Mouse (Mus musculus) NIH3T3 (cell line): ENCODE results near the gene Pde4dip.

Source experiments
- DNase-seq: peaks from one replicate; pipeline ENCODE4 v3.0.0-alpha.2; 2012; ENCODE audit warnings: low read depth

Pde4dip gene

DNA sequence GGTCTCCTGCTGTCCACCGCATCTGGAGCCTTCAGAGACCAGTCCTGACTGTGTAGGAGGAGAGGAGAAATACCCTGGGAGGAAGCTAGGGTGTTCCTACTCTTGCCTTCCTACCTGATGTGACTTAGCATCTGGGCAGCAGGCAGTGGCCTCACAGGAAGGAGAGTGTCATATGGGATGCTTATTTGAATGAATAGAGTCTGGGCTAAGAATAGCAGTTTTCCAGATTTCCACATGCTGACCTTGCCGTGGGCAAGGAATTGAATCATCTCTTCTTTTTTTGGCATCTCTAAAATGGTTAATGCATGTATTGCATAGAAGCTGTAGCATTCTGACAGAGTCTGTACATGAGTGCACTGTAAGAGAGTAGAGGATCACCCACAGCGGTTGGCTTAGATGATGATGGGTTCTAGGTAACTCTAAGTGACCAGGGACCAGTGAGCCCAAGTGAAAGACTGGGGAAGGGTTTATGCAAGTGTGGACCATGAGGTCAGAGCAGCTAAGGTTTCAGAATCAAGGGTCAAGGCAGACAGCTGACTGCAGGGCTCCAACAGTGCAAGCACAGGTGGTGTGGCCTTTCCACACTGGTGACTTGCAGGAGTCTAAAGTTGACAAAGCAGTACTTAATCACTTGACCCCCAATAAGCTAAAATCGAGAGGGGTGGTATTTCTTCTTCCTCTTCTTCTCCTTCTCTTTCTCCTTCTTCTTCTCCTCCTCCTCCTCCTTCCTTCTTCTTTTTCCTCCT lies 202.0 kb downstream of the Pde4dip start:
- peak; percentile 19 for DNase-seq

DNA sequence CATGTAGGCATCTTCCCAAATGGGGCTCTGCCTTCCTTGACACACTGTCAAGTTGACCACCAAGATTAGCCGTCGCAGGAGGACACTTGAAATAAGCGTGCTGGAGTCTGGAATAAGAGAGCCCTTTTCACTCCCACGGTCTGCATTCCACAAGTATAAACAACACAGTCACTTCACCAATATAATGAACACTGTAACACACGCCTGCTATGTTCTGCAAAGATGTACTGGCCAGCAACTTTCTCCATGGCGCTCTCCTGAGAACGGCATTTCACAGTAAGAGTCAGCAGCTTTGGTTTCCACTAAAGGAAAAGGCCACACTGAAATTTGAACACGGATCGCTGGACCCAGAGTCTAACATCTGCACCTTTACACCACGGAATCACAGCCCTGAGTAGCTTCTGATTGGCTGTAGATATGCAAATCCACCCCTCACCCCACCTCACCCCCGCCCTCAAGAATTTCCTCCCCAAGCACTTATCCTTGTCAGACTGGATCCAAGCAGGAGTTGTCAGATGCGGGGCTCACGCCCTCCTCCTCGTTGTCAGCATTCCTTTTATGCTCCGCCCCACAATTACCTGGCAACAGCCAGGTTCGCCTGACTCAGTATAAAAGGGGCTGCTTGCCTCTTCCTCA lies 204.8 kb downstream of the Pde4dip start:
- peak; percentile 4 for DNase-seq

- no peak for DNase-seq
Observed at GRCm38 (mm10) chr3:97682576-97682975, 205.9 kb downstream of the Pde4dip start.

GRCm38 (mm10) chr3:97682159-97682502 lies 206.4 kb downstream of the Pde4dip start:
- DNase-seq, result no peak

- peak; percentile 77 for DNase-seq
Observed at GRCm38 (mm10) chr3:97681321-97682158, 207.0 kb downstream of the Pde4dip start.

DNA sequence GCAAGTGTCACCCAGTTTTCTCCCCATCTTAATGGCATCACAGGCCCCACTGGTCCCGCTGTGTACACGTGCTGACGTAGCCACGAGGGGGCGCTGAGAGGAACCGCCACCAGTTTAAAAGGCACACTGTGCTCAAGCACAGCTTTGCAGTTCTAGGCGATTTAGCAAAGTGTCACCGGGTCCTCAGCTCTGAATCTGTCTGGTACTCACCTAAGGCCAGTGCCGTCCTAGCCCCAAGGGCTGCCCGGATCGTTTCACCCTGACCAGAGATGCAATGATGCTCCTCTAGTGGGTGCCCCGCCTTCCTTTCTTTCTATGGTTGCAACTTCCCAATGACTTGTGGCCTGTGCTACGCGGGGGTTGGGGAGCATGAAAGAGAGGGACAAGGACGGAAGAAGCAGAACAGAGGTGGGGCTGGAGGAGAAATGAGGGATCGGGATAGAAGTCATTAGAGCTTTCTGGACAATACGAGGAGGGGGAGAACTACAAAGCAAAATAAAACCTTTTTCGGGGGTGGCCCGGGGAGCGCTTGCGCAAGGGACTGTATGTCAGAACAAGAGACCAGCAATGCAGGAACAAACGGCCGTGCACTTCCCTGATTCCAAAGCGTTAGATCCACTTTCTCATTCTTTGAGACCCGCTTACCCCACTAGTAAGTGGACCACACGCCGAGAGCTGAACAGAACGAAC lies 207.7 kb downstream of the Pde4dip start:
- peak; percentile 66 for DNase-seq

GRCm38 (mm10) chr3:97678416-97678815 lies 210.1 kb downstream of the Pde4dip start:
- DNase-seq, result no peak

DNA sequence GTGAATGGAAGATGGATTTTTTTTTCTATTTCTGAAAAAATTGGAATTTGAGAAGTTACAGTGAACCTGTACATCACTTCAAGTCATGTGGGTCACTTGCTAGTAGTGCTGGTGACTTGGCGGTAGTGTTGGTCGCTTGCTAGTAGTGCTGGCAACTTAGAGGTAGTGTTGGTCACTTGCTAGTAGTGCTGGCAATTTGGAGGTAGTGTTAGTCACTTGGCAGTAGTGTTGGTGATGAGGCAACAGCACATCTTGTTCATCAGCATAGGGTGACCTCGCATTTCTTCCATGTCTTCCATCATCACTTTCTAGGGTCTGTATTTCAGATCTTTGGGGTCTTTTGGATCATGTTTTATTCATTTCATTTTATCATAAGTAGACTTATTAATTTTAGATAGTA lies 212.4 kb downstream of the Pde4dip start:
- peak; percentile 23 for DNase-seq

- peak; percentile 54 for DNase-seq
Observed at GRCm38 (mm10) chr3:97674644-97675110, 213.8 kb downstream of the Pde4dip start, which contains the start of gene Gm17651. Gm17651 (minus strand) TSS chr3:97674694.

DNA sequence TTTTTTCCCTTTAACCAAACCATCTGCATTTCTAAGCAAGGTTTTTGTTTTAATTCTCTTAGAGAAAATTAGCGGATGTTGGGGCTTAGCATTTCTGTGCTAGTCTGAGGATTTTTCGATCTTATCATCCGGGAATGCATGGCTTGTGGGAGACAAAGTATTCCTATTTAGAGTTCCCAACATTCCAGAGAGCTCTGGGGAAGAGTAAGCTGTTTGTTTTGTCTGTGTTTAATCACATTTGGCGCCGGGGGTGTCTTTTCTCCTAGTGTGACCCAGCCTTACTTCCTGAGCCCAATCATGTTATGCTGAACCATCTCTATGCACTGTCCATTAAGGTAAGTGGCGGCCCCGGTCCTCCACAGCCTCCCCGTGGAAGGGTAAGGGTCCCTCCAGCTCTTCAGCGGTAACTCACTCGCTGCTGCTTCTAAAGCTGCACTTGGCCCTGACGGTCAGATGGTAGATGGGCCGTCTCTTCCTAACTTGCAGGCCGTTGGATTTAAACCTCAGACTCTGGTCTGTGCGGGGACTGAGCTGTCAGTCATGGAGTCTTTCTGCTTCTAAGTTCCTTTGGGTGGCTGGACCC lies 221.3 kb downstream of the Pde4dip start:
- no peak for DNase-seq

GRCm38 (mm10) chr3:97666154-97666553 lies 222.4 kb downstream of the Pde4dip start:
- no peak for DNase-seq

DNA sequence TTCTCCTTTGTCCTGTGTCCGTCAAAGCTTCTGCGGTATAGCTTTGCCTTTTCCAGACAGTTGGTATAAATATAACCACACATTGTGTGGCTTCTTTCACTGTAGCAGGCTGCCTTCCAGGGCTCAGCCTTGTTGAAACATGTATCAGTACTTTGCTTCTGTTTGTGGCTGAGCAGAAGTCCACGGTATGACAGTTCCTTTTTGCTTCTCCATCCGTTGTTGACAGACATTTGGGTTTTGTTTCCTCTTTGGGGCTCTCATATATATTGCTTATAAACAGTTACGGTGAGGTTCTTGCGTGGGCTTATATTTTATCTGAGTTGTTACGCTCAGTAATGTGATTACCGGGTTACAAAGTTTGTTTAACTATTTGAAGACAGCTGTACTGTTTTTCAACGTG lies 223.0 kb downstream of the Pde4dip start:
- no peak for DNase-seq

DNA sequence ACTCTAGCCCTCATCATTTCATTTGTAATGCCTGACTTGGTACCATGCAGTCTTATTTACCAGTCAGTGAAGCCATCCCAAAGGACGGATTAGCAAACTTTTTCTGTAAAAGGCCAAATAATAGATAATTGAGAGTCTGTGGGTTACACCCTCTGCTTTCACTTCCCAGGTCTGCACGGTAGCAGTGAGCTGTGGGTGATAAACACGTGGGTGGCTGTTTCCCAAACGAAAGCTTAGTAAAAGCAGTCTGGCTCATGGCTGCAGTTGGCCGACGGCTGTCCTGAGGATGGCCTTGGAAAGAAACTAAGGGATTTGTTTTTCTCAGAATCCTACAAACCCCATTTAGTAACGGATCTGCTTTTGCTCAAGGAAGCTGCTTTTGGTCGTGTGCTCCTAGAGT lies 227.3 kb downstream of the Pde4dip start:
- DNase-seq, result no peak

DNA sequence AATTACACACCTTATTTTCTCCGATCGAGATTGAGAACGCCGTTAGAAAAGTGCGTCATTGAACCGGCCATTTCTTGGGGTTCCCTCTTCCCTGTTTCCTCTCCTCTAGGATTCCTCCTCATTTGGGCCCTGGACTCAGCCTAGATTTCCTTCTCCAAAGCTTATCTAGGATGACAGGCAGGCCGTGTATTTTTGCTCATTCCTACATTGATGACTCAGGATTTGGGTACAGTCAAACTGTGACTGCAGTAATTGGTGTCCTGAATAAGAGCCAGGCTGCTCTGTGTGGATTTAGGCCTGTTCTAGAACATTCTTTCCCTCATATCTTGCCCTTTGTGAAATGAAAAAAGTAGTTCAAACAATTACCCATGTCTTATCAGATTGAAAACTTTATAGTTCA lies 228.8 kb downstream of the Pde4dip start:
- DNase-seq, result peak; percentile 49

DNA sequence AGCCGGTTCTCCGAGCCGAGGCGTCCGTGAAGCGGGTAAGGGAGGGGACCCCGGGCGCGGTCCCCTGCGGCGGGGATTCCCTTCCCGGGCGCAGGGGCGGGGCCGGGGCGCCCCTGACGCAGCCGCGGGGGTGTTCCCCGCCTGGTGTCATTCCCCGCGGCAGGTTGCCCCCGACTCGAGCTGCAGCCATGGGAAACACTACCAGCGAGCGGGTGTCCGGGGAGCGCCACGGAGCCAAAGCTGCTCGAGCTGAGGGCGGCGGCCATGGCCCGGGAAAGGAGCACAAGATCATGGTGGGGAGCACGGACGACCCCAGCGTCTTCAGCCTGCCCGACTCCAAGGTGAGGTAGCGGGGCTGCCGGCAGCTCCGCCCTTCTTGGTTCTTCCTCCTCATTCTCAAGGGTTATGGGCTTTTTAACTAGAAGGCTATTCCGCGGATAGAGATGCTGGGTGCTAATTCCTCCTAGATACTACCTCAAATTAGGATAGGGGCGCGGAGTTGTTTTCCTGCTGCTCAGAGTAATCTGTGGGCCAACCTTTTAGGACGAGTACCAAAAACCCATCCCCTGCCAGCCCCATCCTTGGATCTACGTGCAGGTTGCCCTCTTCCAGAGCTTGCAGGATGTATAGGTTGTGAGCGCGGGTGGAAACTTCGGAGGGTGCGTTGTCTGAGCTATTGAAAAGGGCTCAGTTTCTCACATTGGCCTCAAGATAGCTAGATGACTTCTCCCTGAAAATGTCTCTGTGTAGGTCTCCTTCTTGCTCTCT lies 229.9 kb downstream of the Pde4dip start:
- peak; percentile 26 for DNase-seq

DNA sequence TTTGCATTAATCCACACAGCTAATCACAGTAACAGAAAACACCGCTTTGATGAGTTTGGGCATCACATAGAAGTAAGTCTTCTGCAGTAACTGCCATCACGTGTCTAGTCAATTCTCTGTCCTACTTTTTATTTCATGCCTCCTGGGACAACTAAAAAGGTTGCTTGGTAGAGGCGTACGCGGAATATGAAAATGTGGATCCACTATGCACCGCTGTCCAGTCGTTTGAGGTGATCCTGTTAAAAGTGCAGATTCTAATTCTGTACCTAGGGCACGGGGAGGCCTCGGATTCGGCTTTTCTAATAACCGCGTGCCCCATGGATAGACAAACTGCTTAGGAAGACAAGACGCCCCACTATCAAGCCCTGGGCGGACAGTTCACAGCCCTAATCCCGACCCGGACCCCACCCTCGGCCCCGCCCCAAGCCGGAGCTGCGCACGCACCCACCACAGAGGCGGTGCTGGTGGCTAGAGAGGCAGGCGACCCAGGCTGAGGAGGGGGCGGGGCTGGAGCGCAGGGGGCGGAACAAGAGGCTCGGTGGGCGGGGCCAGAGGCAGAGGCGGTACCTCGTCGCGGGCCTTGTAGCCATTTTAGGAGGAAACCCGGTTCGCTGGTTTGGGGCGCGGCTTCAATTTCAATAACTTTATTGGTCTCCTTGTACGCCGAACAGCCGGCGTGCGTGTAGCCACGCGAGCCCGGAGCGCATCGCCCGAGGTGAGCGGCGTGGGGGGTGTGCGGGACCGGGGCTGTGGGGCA lies 230.7 kb downstream of the Pde4dip start, which contains the start of gene Prkab2:
Prkab2 (plus strand) TSS at position 539 of the 757 bp plus-strand sequence.
- DNase-seq, result peak; percentile 99

DNA sequence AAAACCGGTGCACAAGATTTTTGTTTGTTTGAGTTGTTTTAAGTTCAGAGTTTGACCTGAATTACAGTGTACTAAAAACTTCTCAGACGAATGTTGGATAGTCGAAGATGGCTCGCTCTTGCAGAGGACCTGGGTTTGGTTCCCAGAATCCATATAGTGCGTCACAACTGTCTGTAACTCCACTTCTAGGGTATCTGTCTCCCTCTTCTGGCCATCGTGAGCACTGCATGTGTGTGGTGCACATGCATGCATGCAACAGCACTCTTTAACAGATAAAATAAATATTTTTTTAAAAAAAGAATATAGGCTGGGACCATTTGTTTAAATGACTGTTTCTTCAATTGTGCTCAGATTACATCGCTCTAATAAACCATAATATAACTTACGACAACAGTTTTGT lies 233.6 kb downstream of the Pde4dip start:
- DNase-seq, result peak; percentile 58

- DNase-seq, result no peak
Observed at GRCm38 (mm10) chr3:97653781-97654180, 234.7 kb downstream of the Pde4dip start.

- no peak for DNase-seq
Observed at GRCm38 (mm10) chr3:97651604-97652003, 236.9 kb downstream of the Pde4dip start.

DNA sequence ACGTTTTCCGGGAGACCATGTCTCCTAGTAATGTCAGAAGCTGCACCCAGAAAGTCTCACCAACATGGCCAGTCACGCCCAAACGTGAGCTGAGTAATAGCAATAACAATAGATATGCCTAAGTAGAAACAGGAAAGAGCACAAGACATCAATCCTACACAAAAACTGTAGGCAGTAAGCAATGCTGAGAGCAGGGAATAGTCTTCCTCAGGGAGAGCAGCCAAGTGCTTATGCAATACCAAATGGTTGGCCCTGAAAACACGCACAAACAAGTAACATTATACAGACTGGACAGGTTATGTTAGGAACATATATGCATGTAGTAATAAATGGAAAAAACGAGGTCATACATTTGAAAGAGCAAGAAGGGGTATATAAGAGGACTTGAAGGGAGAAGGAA lies 239.0 kb downstream of the Pde4dip start:
- DNase-seq, result no peak
